Mouse (Mus musculus) hindbrain, postnatal 0 days (tissue): ENCODE measurements around the gene Ppard. TPM values are rescaled to one million over a fixed set of nuclear protein-coding genes. Genes with fewer than 3 reads are reported as not detected.
A peak's percentile ranks its signal among the peaks of the same experiment; 100 is the strongest.

Experiments
- ATAC-seq: fragments of 200-750 bp; cut with Nextera tagmentation; 2 replicates; pipeline ENCODE4 v1.8.0; 2017; ENCODE audit warnings: mild to moderate bottlenecking, moderate TSS enrichment, moderate library complexity
- DNase-seq: peaks from one replicate; pipeline ENCODE4 v3.0.0-alpha.2; 2015; ENCODE audit warnings: low spot score
- H3K27ac ChIP-seq: fragments of 300-500 bp; sonication (generic); 2 replicates; pipeline ENCODE4 v1.5.1; 2014; ENCODE audit warnings: mild to moderate bottlenecking
- H3K27me3 ChIP-seq: fragments of 300-500 bp; sonication (generic); 2 replicates; pipeline ENCODE4 v1.6.1; 2014; ENCODE audit warnings: low read length, mixed read lengths; ENCODE audit not compliant: insufficient read depth
- H3K36me3 ChIP-seq: fragments of 300-500 bp; sonication (generic); 2 replicates; pipeline ENCODE4 v1.6.1; 2014; ENCODE audit warnings: low read length, mixed read lengths; ENCODE audit not compliant: insufficient read depth
- H3K4me1 ChIP-seq: fragments of 300-500 bp; sonication (generic); 2 replicates; pipeline ENCODE4 v1.6.1; 2014; ENCODE audit warnings: antibody characterized with exemption, low read length, mixed read lengths; ENCODE audit not compliant: insufficient read depth
- H3K4me2 ChIP-seq: fragments of 300-500 bp; sonication (generic); 2 replicates; pipeline ENCODE4 v1.6.1; 2014; ENCODE audit warnings: low read depth, mild to moderate bottlenecking, low read length, moderate library complexity, mixed read lengths
- H3K4me3 ChIP-seq: fragments of 300-500 bp; sonication (generic); 2 replicates; pipeline ENCODE4 v1.5.1; 2014; ENCODE audit warnings: low read length
- H3K9ac ChIP-seq: fragments of 300-500 bp; sonication (generic); replicated peaks from 2 replicates; pipeline ENCODE4 v1.6.1; 2014; ENCODE audit warnings: mild to moderate bottlenecking, low read length, moderate library complexity, mixed read lengths
- H3K9me3 ChIP-seq: fragments of 300-500 bp; sonication (generic); 2 replicates; pipeline ENCODE4 v1.6.1; 2016; ENCODE audit warnings: low read length, mixed read lengths
- CTCF ChIP-seq: IDR thresholded peaks from 2 replicates; pipeline ENCODE4 v1.5.1; 2016; ENCODE audit warnings: antibody characterized with exemption, control low read depth, low read depth
- WGBS: fragments of 180-500 bp; shearing (Covaris S2); extraction: QIAGEN DNeasy Blood & Tissue Kit; methylation state at CpG from one replicate; pipeline ENCODE4 v1.1.7; 2014; 5-methylcytosine and 5-hydroxymethylcytosine counted together
- polyA plus RNA-seq: library from polyadenylated mRNA; unstranded; fragments of >200 nt; fragmentation: Nextera tagmentation; extraction: Ambion mirVana; gene quantifications from 2 replicates; pipeline ENCODE4 v1.2.1, GENCODE M21; 2015
- total RNA-seq: library from RNA; depleted of rRNA; stranded (reverse); fragments of >200 nt; gene quantifications from 2 replicates; pipeline ENCODE4 v1.2.3, GENCODE M21; 2014

Gene Ppard
- total and polyA plus RNA-seq, 2 experiments from 2014 or later: 1.7 to 16.4 TPM

- DNase-seq (no peak), ATAC-seq (no peak)
- Histone ChIP-seq H3K4me3 (no peak overlapping the region), H3K4me1 (no peaks in the 10 kb centered on the region), H3K9ac (no peak overlapping the region), H3K9me3 (no peaks in the 10 kb centered on the region), H3K4me2 (no peak overlapping the region), H3K36me3 (peaks cover 42% of the 10 kb centered on the region), H3K27ac (no peak overlapping the region), H3K27me3 (no peaks in the 10 kb centered on the region)
- TF ChIP-seq CTCF: no peak
- 77% methylated on average over 14 of the region's 14 CpGs for WGBS
Observed at GRCm38 (mm10) chr17:28201982-28202381, 30.5 kb upstream of the Ppard start.

GRCm38 (mm10) chr17:28204052-28204720 lies 28.3 kb upstream of the Ppard start:
- no peaks in the 10 kb centered on the region for H3K4me1 ChIP-seq
- no peak overlapping the region for H3K4me3 ChIP-seq
- peak; percentile 93 for TF ChIP-seq CTCF
- H3K36me3 ChIP-seq: peaks cover 34% of the 10 kb centered on the region
- no peak overlapping the region for H3K9ac ChIP-seq
- peak; percentile 79 for DNase-seq
- no peak overlapping the region for H3K27ac ChIP-seq
- no peaks in the 10 kb centered on the region for H3K27me3 ChIP-seq
- ATAC-seq: no peak; the same call in 1 of the 2 replicates
- 40% methylated on average over 14 of the region's 14 CpGs for WGBS
- H3K9me3 ChIP-seq: no peaks in the 10 kb centered on the region
- no peak overlapping the region for H3K4me2 ChIP-seq

- H3K4me2 ChIP-seq: no peak overlapping the region
- no peak for TF ChIP-seq CTCF
- ATAC-seq: no peak
- WGBS: 88% methylated on average over 8 of the region's 8 CpGs
- H3K4me1 ChIP-seq: no peaks in the 10 kb centered on the region
- H3K9me3 ChIP-seq: no peaks in the 10 kb centered on the region
- H3K27ac ChIP-seq: no peak overlapping the region
- H3K9ac ChIP-seq: no peak overlapping the region
- no peaks in the 10 kb centered on the region for H3K27me3 ChIP-seq
- peaks cover 26% of the 10 kb centered on the region for H3K36me3 ChIP-seq
- DNase-seq: no peak
- no peak overlapping the region for H3K4me3 ChIP-seq
Observed at GRCm38 (mm10) chr17:28205443-28205842, 27.1 kb upstream of the Ppard start.

GRCm38 (mm10) chr17:28207092-28207491 lies 25.4 kb upstream of the Ppard start:
- 0 out of 2 replicates have a peak overlapping the region, but pooled peaks have one; percentile 33 for H3K9ac ChIP-seq
- peak overlapping the region; percentile 74 for H3K27ac ChIP-seq
- DNase-seq (no peak), ATAC-seq (no peak)
- WGBS: 74% methylated on average over 8 of the region's 8 CpGs
- H3K27me3 ChIP-seq: no peaks in the 10 kb centered on the region
- H3K9me3 ChIP-seq: no peaks in the 10 kb centered on the region
- no peaks in the 10 kb centered on the region for H3K4me1 ChIP-seq
- H3K4me3 ChIP-seq: no peak overlapping the region
- TF ChIP-seq CTCF: no peak
- H3K36me3 ChIP-seq: peaks cover 12% of the 10 kb centered on the region
- H3K4me2 ChIP-seq: no peak overlapping the region

- peak; percentile 48 for ATAC-seq
- peak within 1 kb of the TSS; percentile 74 for H3K27ac ChIP-seq
- 25% methylated on average over 25 of the region's 26 CpGs for WGBS
Observed at GRCm38 (mm10) chr17:28207591-28208313, 24.7 kb upstream of the Ppard start, which contains the start of gene Def6. Def6 (plus strand) TSS chr17:28207778.

GRCm38 (mm10) chr17:28208314-28208612 lies 24.2 kb upstream of the Ppard start:
- H3K4me2 ChIP-seq: peak overlapping the region; percentile 41
- peak overlapping the region; percentile 33; the same call in 1 of the 2 replicates for H3K9ac ChIP-seq
- no peaks in the 10 kb centered on the region for H3K9me3 ChIP-seq
- no peaks in the 10 kb centered on the region for H3K4me1 ChIP-seq
- 81% methylated on average over 8 of the region's 8 CpGs for WGBS
- ATAC-seq: no peak
- no peak overlapping the region for H3K27ac ChIP-seq
- no peaks in the 10 kb centered on the region for H3K27me3 ChIP-seq
- no peak for DNase-seq
- no peak for TF ChIP-seq CTCF
- peaks cover under 1% of the 10 kb centered on the region; the same call in 1 of the 2 replicates for H3K36me3 ChIP-seq
- no peak overlapping the region for H3K4me3 ChIP-seq

More at GRCm38 (mm10) chr17:28207591-28208313, 24.7 kb upstream of the Ppard start, which contains the start of gene Def6:
- no peaks in the 10 kb centered on the region for H3K27me3 ChIP-seq
- no peaks in the 10 kb centered on the region for H3K9me3 ChIP-seq
- H3K4me1 ChIP-seq: no peaks in the 10 kb centered on the region
- DNase-seq: peak; percentile 70
- TF ChIP-seq CTCF: peak; percentile 62
- peak within 1 kb of the TSS; percentile 33 for H3K9ac ChIP-seq
- H3K4me3 ChIP-seq: peak within 1 kb of the TSS; percentile 15; the same call in 1 of the 2 replicates
- H3K36me3 ChIP-seq: peaks cover 5% of the 10 kb centered on the region
- H3K4me2 ChIP-seq: peak within 1 kb of the TSS; percentile 41
